Mouse (Mus musculus): ENCODE data around the gene Gm49661.

Gene Gm49661

DNA sequence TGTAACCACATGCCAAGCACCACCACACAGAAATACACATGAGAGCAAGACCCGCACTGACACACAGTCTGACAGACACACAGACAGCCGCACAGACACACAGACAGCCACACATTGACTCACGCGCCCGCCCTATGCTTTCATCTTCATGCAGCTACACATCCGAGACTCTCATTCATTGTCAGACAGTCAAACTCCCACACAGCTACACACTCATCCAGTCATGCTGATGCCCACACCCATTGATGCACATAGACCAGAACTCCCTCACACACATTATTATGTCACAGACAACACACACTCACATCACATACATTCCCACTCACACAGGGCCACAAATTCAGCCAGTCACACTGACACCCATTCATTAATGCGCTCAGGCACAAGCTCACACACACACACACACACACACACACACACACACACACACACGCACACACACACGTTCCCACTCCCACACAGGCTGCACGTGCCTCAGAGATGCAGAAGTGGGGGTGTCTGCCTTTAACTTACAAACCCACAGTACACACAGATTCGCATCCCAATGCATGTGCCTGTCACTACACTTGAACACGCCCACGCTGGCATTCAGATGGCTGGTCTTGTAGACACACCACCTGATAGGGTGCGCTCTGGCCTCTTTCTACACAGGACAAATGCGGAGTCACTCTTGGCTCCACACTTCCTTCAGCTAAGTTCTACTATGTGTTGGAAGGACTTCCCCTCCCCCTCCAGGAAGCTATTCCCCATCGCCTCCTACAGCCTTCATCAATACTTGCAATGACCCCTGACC is 35.3 kb downstream of the Gm49661 start:
- DNase-seq (ENCODE audit: low read depth): no peak

DNA sequence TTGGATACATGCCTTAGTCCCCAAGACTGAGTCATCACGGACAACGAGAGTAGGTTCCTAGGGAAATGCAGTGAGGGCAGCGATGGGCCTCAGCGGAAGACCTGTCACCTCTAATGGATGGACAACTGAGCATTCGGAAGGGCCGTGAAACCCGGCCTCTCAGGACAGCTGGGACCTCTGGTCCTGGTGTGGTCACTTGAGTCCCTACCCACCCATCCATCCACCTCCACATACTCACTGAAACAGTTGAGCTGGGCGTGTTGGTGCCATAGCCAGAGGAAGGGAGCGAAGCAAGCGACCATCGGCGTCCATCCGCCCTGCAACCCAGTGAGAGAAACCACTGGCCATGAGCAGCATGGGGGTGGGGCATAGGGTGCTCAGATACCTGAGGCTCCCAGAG is 38.7 kb downstream of the Gm49661 start:
- DNase-seq (ENCODE audit: low read depth): no peak

DNA sequence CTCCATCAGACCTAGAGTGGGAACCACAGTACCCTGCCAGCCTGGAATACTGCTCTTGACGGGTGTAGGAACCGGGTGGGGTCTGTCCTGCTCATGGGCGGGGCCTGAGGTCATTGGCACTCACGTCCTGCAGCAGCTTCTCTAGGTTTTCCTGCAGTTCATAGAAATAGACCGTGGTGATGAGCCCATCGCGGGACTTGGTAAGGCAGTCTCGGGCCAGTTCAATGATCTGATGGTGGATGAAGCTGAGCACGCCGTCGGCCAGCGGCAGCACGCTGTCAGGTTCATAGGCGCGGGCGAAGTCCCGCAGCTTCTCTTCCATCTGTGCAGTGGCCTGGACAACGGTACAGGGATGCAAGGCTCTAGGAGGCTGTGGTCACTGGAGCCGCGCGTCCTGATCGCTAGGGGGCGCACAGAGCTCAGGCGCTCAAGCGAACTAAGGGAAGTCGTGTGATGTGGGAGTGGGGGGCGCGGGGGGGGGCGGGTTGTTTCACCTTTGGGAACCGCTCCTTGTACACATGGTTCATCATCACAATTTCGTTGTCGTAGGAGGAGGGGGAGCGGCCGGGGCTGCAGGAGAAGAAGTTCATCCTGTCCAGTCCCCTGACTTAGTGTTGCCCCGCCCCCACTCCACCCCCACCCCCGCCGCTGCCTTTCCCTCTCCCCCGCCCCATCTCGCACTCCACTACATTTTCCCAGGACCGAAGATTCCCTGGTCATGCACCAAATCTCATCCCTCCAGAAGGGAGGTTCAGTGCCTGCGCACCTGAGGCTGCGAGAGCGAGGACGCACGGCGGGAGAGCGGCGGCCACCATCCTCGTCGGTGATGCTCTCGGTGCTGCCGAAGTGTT is 40.6 kb downstream of the Gm49661 start:
- no peak for DNase-seq (ENCODE audit: low read depth)

DNA sequence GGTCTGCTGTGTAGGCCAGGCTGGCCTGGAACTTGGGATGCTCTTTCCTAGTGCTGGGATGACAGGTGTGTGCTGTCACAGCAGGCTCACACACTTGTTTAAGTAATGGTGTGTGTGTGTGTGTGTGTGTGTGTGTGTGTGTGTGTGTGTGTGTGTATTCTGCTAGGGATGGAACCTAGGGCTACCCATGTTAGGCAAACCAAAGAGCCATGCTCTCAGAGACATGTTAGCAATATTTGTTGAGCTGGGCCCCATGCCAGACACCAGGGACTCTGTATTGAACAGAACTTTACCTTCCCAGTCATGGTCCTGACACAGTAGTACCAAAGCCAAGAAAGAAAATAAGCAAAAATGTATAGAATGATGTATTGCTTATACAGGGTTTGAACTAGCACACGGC is 41.7 kb downstream of the Gm49661 start:
- DNase-seq (ENCODE audit: low read depth): no peak

GRCm38 (mm10) chr8:84925557-84925956 is 43.7 kb downstream of the Gm49661 start:
- DNase-seq (ENCODE audit: low read depth): no peak

- no peak for DNase-seq (ENCODE audit: low read depth)
These were observed 47.6 kb downstream of the Gm49661 start for GRCm38 (mm10) chr8:84921596-84921995.

DNA sequence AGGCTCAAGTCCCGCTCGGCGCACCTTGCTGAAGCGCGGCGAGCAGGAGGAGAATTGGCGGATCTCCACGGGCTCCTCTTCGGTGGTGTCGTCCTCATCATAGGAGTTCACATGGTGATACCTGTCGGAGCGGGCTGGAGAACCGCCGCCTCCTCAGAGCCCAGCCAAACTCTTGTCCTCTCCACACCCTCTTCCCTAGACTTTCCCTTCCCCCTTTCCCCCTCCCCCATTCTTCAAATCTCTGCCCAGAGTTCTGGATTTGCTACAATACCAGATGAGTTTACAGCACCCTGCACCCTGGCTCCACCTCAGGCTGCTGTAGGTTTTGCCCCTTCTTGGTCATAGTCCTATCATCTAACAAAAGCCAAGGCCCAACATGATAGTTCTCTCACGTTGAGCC is 50.6 kb downstream of the Gm49661 start:
- no peak for DNase-seq (ENCODE audit: low read depth)

DNA sequence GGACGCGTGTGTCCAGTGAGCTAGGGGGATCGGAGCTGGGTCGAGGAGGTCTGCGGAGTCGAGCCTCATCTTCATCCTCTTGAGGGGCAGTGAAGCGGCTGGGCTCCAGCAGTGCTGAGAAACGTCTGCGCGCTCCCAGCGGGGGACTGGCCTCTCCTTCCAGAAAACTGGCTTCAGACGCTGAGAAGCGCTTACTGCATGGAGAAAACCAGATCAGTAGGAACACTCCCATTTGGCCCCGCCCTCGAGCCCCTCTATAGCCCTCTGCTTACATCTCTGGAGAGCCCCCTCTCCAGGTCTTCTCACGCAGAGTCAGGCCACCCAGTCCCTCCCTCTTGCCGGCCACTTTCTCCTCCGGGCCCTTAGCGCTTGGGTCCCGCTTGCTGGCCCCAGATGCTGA is 51.5 kb downstream of the Gm49661 start:
- no peak for DNase-seq (ENCODE audit: low read depth)

All from c-Kit-positive CD71-negative TER-119-negative erythroid progenitor cells, embryonic 14.5 days (primary cell).